Mouse (Mus musculus): Measurements from ENCODE around the gene Ceacam19. TPM values are rescaled to one million over a fixed set of nuclear protein-coding genes. Genes with fewer than 3 reads are reported as not detected.

The Ceacam19 gene
- polyA plus RNA-seq, 1 experiment = not detected

- no peaks in the 10 kb centered on the region for H3K79me3 ChIP-seq (ENCODE audit: low read depth)
- TF ChIP-seq MYOG (IDR thresholded peaks at IDR 0.05; ENCODE audit: control insufficient read depth, extremely low read depth, insufficient read length) = no peak
- no peak for TF ChIP-seq MYOD1 (IDR thresholded peaks at IDR 0.05; ENCODE audit: control insufficient read depth, insufficient read length, low read depth)
- TF ChIP-seq MAX (IDR thresholded peaks at IDR 0.05) = no peak
- TF ChIP-seq CTCF (IDR thresholded peaks at IDR 0.05; ENCODE audit: control insufficient read depth, insufficient read depth, insufficient read length) = peak; percentile 31
- TF ChIP-seq USF1 (IDR thresholded peaks at IDR 0.05; ENCODE audit: low read depth) = no peak
- H3K36me3 ChIP-seq (ENCODE audit: control insufficient read depth, insufficient read depth) = no peaks in the 10 kb centered on the region
- H3ac ChIP-seq (ENCODE audit: control insufficient read depth, insufficient read length, low read depth) = no peak overlapping the region
- H3K79me2 ChIP-seq (ENCODE audit: control insufficient read depth, insufficient read depth) = no peaks in the 10 kb centered on the region
- H3K27me3 ChIP-seq (ENCODE audit: control insufficient read depth, insufficient read depth, insufficient read length) = no peaks in the 10 kb centered on the region
- no peak overlapping the region for H3K4me3 ChIP-seq (ENCODE audit: insufficient read depth, poor library complexity, severe bottlenecking)
Observed at GRCm38 (mm10) chr7:19843561-19843960, 44.2 kb downstream of the Ceacam19 start.

- Histone ChIP-seq H3K79me3 (ENCODE audit: low read depth) (no peaks in the 10 kb centered on the region), H3K79me2 (ENCODE audit: control insufficient read depth, insufficient read depth) (no peaks in the 10 kb centered on the region), H3K36me3 (ENCODE audit: control insufficient read depth, insufficient read depth) (no peaks in the 10 kb centered on the region), H3ac (ENCODE audit: control insufficient read depth, insufficient read length, low read depth) (no peak overlapping the region), H3K4me3 (ENCODE audit: insufficient read depth, poor library complexity, severe bottlenecking) (no peak overlapping the region), H3K27me3 (ENCODE audit: control insufficient read depth, insufficient read depth, insufficient read length) (no peaks in the 10 kb centered on the region)
- no peak for TF ChIP-seq MYOG (IDR thresholded peaks at IDR 0.05; ENCODE audit: control insufficient read depth, extremely low read depth, insufficient read length)
- no peak for TF ChIP-seq USF1 (IDR thresholded peaks at IDR 0.05; ENCODE audit: low read depth)
- TF ChIP-seq MAX (IDR thresholded peaks at IDR 0.05) = no peak
- TF ChIP-seq MYOD1 (IDR thresholded peaks at IDR 0.05; ENCODE audit: control insufficient read depth, insufficient read length, low read depth) = no peak
Observed at GRCm38 (mm10) chr7:19842885-19843504, 44.8 kb downstream of the Ceacam19 start.

- Histone ChIP-seq H3ac (ENCODE audit: control insufficient read depth, insufficient read length, low read depth) (no peak overlapping the region), H3K36me3 (ENCODE audit: control insufficient read depth, insufficient read depth) (no peaks in the 10 kb centered on the region), H3K79me2 (ENCODE audit: control insufficient read depth, insufficient read depth) (no peaks in the 10 kb centered on the region), H3K27me3 (ENCODE audit: control insufficient read depth, insufficient read depth, insufficient read length) (no peaks in the 10 kb centered on the region), H3K4me3 (ENCODE audit: insufficient read depth, poor library complexity, severe bottlenecking) (no peak overlapping the region), H3K79me3 (ENCODE audit: low read depth) (no peaks in the 10 kb centered on the region)
- TF ChIP-seq MYOG (IDR thresholded peaks at IDR 0.05; ENCODE audit: control insufficient read depth, extremely low read depth, insufficient read length) (no peak), MAX (IDR thresholded peaks at IDR 0.05) (no peak), CEBPB (IDR thresholded peaks at IDR 0.05; ENCODE audit: low read depth) (no peak), FOSL1 (IDR thresholded peaks at IDR 0.05; ENCODE audit: insufficient read depth, low read length, poor library complexity, severe bottlenecking) (no peak), USF1 (IDR thresholded peaks at IDR 0.05; ENCODE audit: low read depth) (no peak), MYOD1 (IDR thresholded peaks at IDR 0.05; ENCODE audit: control insufficient read depth, insufficient read length, low read depth) (no peak), CTCF (IDR thresholded peaks at IDR 0.05; ENCODE audit: control insufficient read depth, insufficient read depth, insufficient read length) (no peak)
Observed at GRCm38 (mm10) chr7:19841686-19842413, 45.9 kb downstream of the Ceacam19 start.

GRCm38 (mm10) chr7:19840936-19841335 is 46.8 kb downstream of the Ceacam19 start:
- Histone ChIP-seq H3K36me3 (ENCODE audit: control insufficient read depth, insufficient read depth) (no peaks in the 10 kb centered on the region), H3K79me3 (ENCODE audit: low read depth) (no peaks in the 10 kb centered on the region), H3K79me2 (ENCODE audit: control insufficient read depth, insufficient read depth) (no peaks in the 10 kb centered on the region), H3K4me3 (ENCODE audit: insufficient read depth, poor library complexity, severe bottlenecking) (no peak overlapping the region), H3K27me3 (ENCODE audit: control insufficient read depth, insufficient read depth, insufficient read length) (no peaks in the 10 kb centered on the region), H3ac (ENCODE audit: control insufficient read depth, insufficient read length, low read depth) (no peak overlapping the region)
- TF ChIP-seq CEBPB (IDR thresholded peaks at IDR 0.05; ENCODE audit: low read depth) (no peak), CTCF (IDR thresholded peaks at IDR 0.05; ENCODE audit: control insufficient read depth, insufficient read depth, insufficient read length) (no peak), USF1 (IDR thresholded peaks at IDR 0.05; ENCODE audit: low read depth) (no peak)

- Histone ChIP-seq H3K36me3 (ENCODE audit: control insufficient read depth, insufficient read depth) (no peaks in the 10 kb centered on the region), H3K79me2 (ENCODE audit: control insufficient read depth, insufficient read depth) (no peaks in the 10 kb centered on the region), H3K27me3 (ENCODE audit: control insufficient read depth, insufficient read depth, insufficient read length) (no peaks in the 10 kb centered on the region), H3K4me3 (ENCODE audit: insufficient read depth, poor library complexity, severe bottlenecking) (no peak overlapping the region), H3ac (ENCODE audit: control insufficient read depth, insufficient read length, low read depth) (no peak overlapping the region), H3K79me3 (ENCODE audit: low read depth) (no peaks in the 10 kb centered on the region)
- TF ChIP-seq MYOD1 (IDR thresholded peaks at IDR 0.05; ENCODE audit: control insufficient read depth, insufficient read length, low read depth) (no peak), MYOG (IDR thresholded peaks at IDR 0.05; ENCODE audit: control insufficient read depth, extremely low read depth, insufficient read length) (no peak), CEBPB (IDR thresholded peaks at IDR 0.05; ENCODE audit: low read depth) (no peak), FOSL1 (IDR thresholded peaks at IDR 0.05; ENCODE audit: insufficient read depth, low read length, poor library complexity, severe bottlenecking) (no peak), USF1 (IDR thresholded peaks at IDR 0.05; ENCODE audit: low read depth) (no peak), MAX (IDR thresholded peaks at IDR 0.05) (no peak), CTCF (IDR thresholded peaks at IDR 0.05; ENCODE audit: control insufficient read depth, insufficient read depth, insufficient read length) (no peak)
Observed at GRCm38 (mm10) chr7:19840371-19840770, 47.4 kb downstream of the Ceacam19 start.

- H3K4me3 ChIP-seq (ENCODE audit: insufficient read depth, poor library complexity, severe bottlenecking) = no peak overlapping the region
- H3K79me2 ChIP-seq (ENCODE audit: control insufficient read depth, insufficient read depth) = no peaks in the 10 kb centered on the region
- H3ac ChIP-seq (ENCODE audit: control insufficient read depth, insufficient read length, low read depth) = no peak overlapping the region
- TF ChIP-seq MYOG (IDR thresholded peaks at IDR 0.05; ENCODE audit: control insufficient read depth, extremely low read depth, insufficient read length) = no peak
- TF ChIP-seq CTCF (IDR thresholded peaks at IDR 0.05; ENCODE audit: control insufficient read depth, insufficient read depth, insufficient read length) = no peak
- no peaks in the 10 kb centered on the region for H3K27me3 ChIP-seq (ENCODE audit: control insufficient read depth, insufficient read depth, insufficient read length)
- no peaks in the 10 kb centered on the region for H3K36me3 ChIP-seq (ENCODE audit: control insufficient read depth, insufficient read depth)
- H3K79me3 ChIP-seq (ENCODE audit: low read depth) = no peaks in the 10 kb centered on the region
Observed at GRCm38 (mm10) chr7:19836843-19837242, 50.9 kb downstream of the Ceacam19 start.
